Mouse (Mus musculus) testis, adult 2 months (tissue): Measurements from ENCODE around the gene Gm9736.
"Not testable (repeated sequence)": the region's sequence is repeated elsewhere in the genome, so short reads cannot be mapped to it uniquely, and the experiment has no call there.

ENCODE experiments used
- CTCF ChIP-seq: fragments of 200-500 bp; IDR thresholded peaks from 2 replicates; pipeline ENCODE4 v1.5.1; 2012; ENCODE audit warnings: low read depth, mild to moderate bottlenecking, inconsistent platforms, low read length, moderate library complexity; ENCODE audit not compliant: control insufficient read depth, insufficient read depth, insufficient replicate concordance
- POLR2A ChIP-seq: fragments of 200-500 bp; IDR thresholded peaks from 2 replicates; pipeline ENCODE4 v1.6.1; 2012; ENCODE audit warnings: low read depth, mild to moderate bottlenecking, inconsistent platforms, low read length, moderate library complexity; ENCODE audit not compliant: control insufficient read depth

DNA sequence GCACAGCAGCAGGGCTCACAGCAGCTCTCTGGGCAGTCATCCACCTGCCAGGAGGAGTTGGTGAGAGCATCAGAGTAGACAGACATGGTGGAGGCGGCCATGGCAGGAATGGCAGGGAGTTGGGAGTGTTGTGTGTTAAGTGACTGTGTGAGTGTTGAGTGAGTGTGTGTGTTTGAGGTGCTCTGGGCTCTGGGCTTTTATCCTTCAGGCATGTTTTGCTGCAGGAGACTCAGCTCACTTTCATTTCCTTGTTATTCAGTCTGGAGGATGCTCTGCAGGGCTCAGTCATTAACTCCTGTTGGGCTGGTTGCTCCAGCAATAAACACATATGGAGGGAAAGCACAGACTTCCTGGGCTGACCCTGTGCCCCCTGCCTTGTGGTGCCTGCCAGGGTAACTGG lies 31.3 kb upstream of the Gm9736 start, which contains the start of gene Gm3250:
- TF ChIP-seq POLR2A, CTCF: not testable (repeated sequence)
